13 mouse cellular contexts compared by ENCODE assay signal in genomic region chrX:139216409-139216808, GRCm38 (mm10). TPM values are rescaled to one million over a fixed set of nuclear protein-coding genes. Genes with fewer than 3 reads are reported as not detected.
DNase-seq lines count a peak whose midpoint lies in the region; ATAC-seq lines count a peak whose summit lies in the region.
"Had no signal": no experiment of that assay in that cellular context is flagged by ENCODE, and none has a peak within 500 bp of the region (broad histone marks: within the 10 kb centered on the region; RNA-seq: fewer than 3 reads in every experiment).

No protein-coding gene starts in this region.

- H3K27me3 ChIP-seq in heart, embryonic 16.5 days (ENCODE audit: control insufficient read depth, insufficient read depth, low read length), result no peaks in the 10 kb centered on the region
- H3K27me3 ChIP-seq in midbrain, embryonic 11.5 days (ENCODE audit: control insufficient read depth, insufficient read depth, low read length), result no peaks in the 10 kb centered on the region; the same call in 1 of the 2 replicates
- H3K27me3 ChIP-seq in midbrain, embryonic 10.5 days (ENCODE audit: low read depth, poor library complexity, severe bottlenecking), result peaks cover 58% of the 10 kb centered on the region
- peaks cover 5% of the 10 kb centered on the region; the same call in 1 of the 2 replicates for H3K27me3 ChIP-seq in midbrain, embryonic 12.5 days
- H3K27me3 ChIP-seq: CH12.LX had no signal

- ATAC-seq in heart, embryonic 16.5 days (replicated peaks; ENCODE audit: extremely low read depth, insufficient read depth, low FRiP score), result no peak
- ATAC-seq in midbrain, embryonic 11.5 days (ENCODE audit: low FRiP score), result peak; percentile 25; the same call in 1 of the 2 replicates
- peak; percentile 50; the same call in 1 of the 2 replicates for ATAC-seq in midbrain, embryonic 12.5 days (ENCODE audit: low FRiP score, low read depth)

- H3K9me3 ChIP-seq in heart, embryonic 16.5 days (replicated peaks; ENCODE audit: control insufficient read depth, low read length), result no peaks in the 10 kb centered on the region
- no peaks in the 10 kb centered on the region for H3K9me3 ChIP-seq in midbrain, embryonic 11.5 days (ENCODE audit: control insufficient read depth, low read length)
- H3K9me3 ChIP-seq in midbrain, embryonic 10.5 days (replicated peaks), result no peaks in the 10 kb centered on the region
- H3K9me3 ChIP-seq in midbrain, embryonic 12.5 days, result no peaks in the 10 kb centered on the region

- H3K4me3 ChIP-seq in heart, embryonic 16.5 days (ENCODE audit: low read length), result no peak overlapping the region; the same call in 1 of the 2 replicates
- no peak overlapping the region; the same call in 1 of the 2 replicates for H3K4me3 ChIP-seq in midbrain, embryonic 11.5 days (ENCODE audit: low read depth, low read length)
- H3K4me3 ChIP-seq in midbrain, embryonic 10.5 days, result no peak overlapping the region
- no peak overlapping the region for H3K4me3 ChIP-seq in midbrain, embryonic 12.5 days

- H3K4me1 ChIP-seq in heart, embryonic 16.5 days (ENCODE audit: control insufficient read depth, insufficient read depth, low read length), result peaks cover 7% of the 10 kb centered on the region
- H3K4me1 ChIP-seq in midbrain, embryonic 11.5 days (ENCODE audit: control insufficient read depth, insufficient read depth, low read length), result no peaks in the 10 kb centered on the region
- no peaks in the 10 kb centered on the region for H3K4me1 ChIP-seq in midbrain, embryonic 10.5 days
- no peaks in the 10 kb centered on the region for H3K4me1 ChIP-seq in midbrain, embryonic 12.5 days

- DNase-seq in heart, postnatal 36 days, result no peak
- no peak for DNase-seq in midbrain, embryonic 11.5 days (ENCODE audit: low spot score, missing footprints)
- DNase-seq in midbrain, embryonic 10.5 days (ENCODE audit: low spot score), result no peak
- DNase-seq in spleen, postnatal 36 days (ENCODE audit: low spot score in 2 of 2), result no peak
- DNase-seq in cerebellum, adult 18-20 months, result no peak
- no peak for DNase-seq in retina, postnatal 1 day

- WGBS in heart, embryonic 16.5 days, result 64% methylated on average over 5 of the region's 5 CpGs
- 73% methylated on average over 5 of the region's 5 CpGs for WGBS in midbrain, embryonic 11.5 days
- 74% methylated on average over 5 of the region's 5 CpGs for WGBS in midbrain, embryonic 10.5 days
- 72% methylated on average over 5 of the region's 5 CpGs for WGBS in midbrain, embryonic 12.5 days

- no peak overlapping the region for H3K27ac ChIP-seq in heart, embryonic 16.5 days (ENCODE audit: low read length)
- H3K27ac ChIP-seq in midbrain, embryonic 11.5 days (ENCODE audit: low read depth, low read length), result no peak overlapping the region
- no peak overlapping the region; the same call in 1 of the 2 replicates for H3K27ac ChIP-seq in midbrain, embryonic 10.5 days (replicated peaks)
- no peak overlapping the region for H3K27ac ChIP-seq in midbrain, embryonic 12.5 days (replicated peaks)
- H3K27ac ChIP-seq: kidney, postnatal 0 days had no signal

- intact Hi-C loops in heart, postnatal 36 days (cut with DNase I), result no loop called here

- H3K4me2 ChIP-seq in heart, embryonic 16.5 days (ENCODE audit: low read depth, low read length), result peak overlapping the region; percentile 54; the same call in 1 of the 2 replicates
- H3K4me2 ChIP-seq in midbrain, embryonic 11.5 days, result no peak overlapping the region
- no peak overlapping the region for H3K4me2 ChIP-seq in midbrain, embryonic 12.5 days (replicated peaks)

- no peaks in the 10 kb centered on the region for H3K36me3 ChIP-seq in heart, embryonic 16.5 days (ENCODE audit: control insufficient read depth, insufficient read depth)
- no peaks in the 10 kb centered on the region for H3K36me3 ChIP-seq in midbrain, embryonic 11.5 days (ENCODE audit: control insufficient read depth, insufficient read depth, low read length)
- H3K36me3 ChIP-seq in midbrain, embryonic 10.5 days, result no peaks in the 10 kb centered on the region
- no peaks in the 10 kb centered on the region for H3K36me3 ChIP-seq in midbrain, embryonic 12.5 days

- no peak overlapping the region for H3K9ac ChIP-seq in heart, embryonic 16.5 days (ENCODE audit: low read length)
- no peak overlapping the region for H3K9ac ChIP-seq in midbrain, embryonic 11.5 days (ENCODE audit: low read length)
- no peak overlapping the region for H3K9ac ChIP-seq in midbrain, embryonic 12.5 days (replicated peaks)

RNA-seq across cellular contexts. Expression of gene Mum1l1, which starts 6.6 kb away (rescaled TPM):
- 27.7 and 31.3 TPM in 2 replicates for polyA plus RNA-seq in heart, embryonic 16.5 days (2015; fragmentation: Nextera tagmentation; extraction: Ambion mirVana)
- total RNA-seq in heart, postnatal 36 days (2021), result 1 to 10 TPM; 1.7 to 2.2 TPM
- polyA plus RNA-seq in midbrain, embryonic 11.5 days (2014; fragmentation: Nextera tagmentation; extraction: Ambion mirVana), result 16.8 and 20.0 TPM in 2 replicates
- 18.7 and 22.3 TPM in 2 replicates for polyA plus RNA-seq in midbrain, embryonic 10.5 days (2016; fragmentation: Nextera tagmentation; extraction: Ambion mirVana)
- 12.5 and 14.4 TPM in 2 replicates for polyA plus RNA-seq in midbrain, embryonic 12.5 days (2016; fragmentation: Nextera tagmentation; extraction: Ambion mirVana)
- total RNA-seq: megakaryocyte-erythroid progenitor cell, adult 5-6 weeks had no signal

RNA-seq across cellular contexts. Expression of gene 4933428M09Rik, which starts 37.4 kb away (rescaled TPM):
- polyA plus RNA-seq in heart, embryonic 16.5 days (2015; fragmentation: Nextera tagmentation; extraction: Ambion mirVana), result not detected in 2 replicates
- total RNA-seq in heart, postnatal 36 days (2021), result not detected
- not detected in 2 replicates for polyA plus RNA-seq in midbrain, embryonic 11.5 days (2014; fragmentation: Nextera tagmentation; extraction: Ambion mirVana)
- polyA plus RNA-seq in midbrain, embryonic 10.5 days (2016; fragmentation: Nextera tagmentation; extraction: Ambion mirVana), result 0.11 TPM in 1 of 2 replicates, not detected in the other
- polyA plus RNA-seq in midbrain, embryonic 12.5 days (2016; fragmentation: Nextera tagmentation; extraction: Ambion mirVana), result not detected in 2 replicates
- total RNA-seq: gastrocnemius, postnatal 25 days; left cerebral cortex, postnatal 25 days; megakaryocyte-erythroid progenitor cell, adult 5-6 weeks had no signal
- polyA plus RNA-seq: kidney, postnatal 0 days had no signal
